Mouse (Mus musculus) midbrain, embryonic 16.5 days (tissue): Measurements from ENCODE around the gene Rilpl1. TPM values are rescaled to one million over a fixed set of nuclear protein-coding genes. Genes with fewer than 3 reads are reported as not detected.

Experiments
- ATAC-seq: fragments of 200-750 bp; cut with Nextera tagmentation; 2 replicates; pipeline ENCODE4 v1.8.0; 2017; ENCODE audit warnings: moderate TSS enrichment
- H3K27ac ChIP-seq: fragments of 300-500 bp; sonication (generic); 2 replicates; pipeline ENCODE4 v1.5.1; 2014; ENCODE audit warnings: mild to moderate bottlenecking, low read length, mixed read lengths
- H3K27me3 ChIP-seq: fragments of 300-500 bp; sonication (generic); 2 replicates; pipeline ENCODE4 v1.6.1; 2014; ENCODE audit warnings: low read depth, low read length, mixed read lengths; ENCODE audit not compliant: control insufficient read depth, insufficient read depth
- H3K36me3 ChIP-seq: fragments of 300-500 bp; sonication (generic); 2 replicates; pipeline ENCODE4 v1.6.1; 2014; ENCODE audit warnings: mild to moderate bottlenecking, low read length, moderate library complexity, mixed read lengths; ENCODE audit not compliant: control insufficient read depth, insufficient read depth
- H3K4me1 ChIP-seq: fragments of 300-500 bp; sonication (generic); 2 replicates; pipeline ENCODE4 v1.6.1; 2014; ENCODE audit warnings: mild to moderate bottlenecking, low read length, mixed read lengths; ENCODE audit not compliant: control insufficient read depth, insufficient read depth
- H3K4me2 ChIP-seq: fragments of 300-500 bp; sonication (generic); 2 replicates; pipeline ENCODE4 v1.6.1; 2014; ENCODE audit warnings: mild to moderate bottlenecking, low read length, mixed read lengths
- H3K4me3 ChIP-seq: fragments of 300-500 bp; sonication (generic); 2 replicates; pipeline ENCODE4 v1.5.1; 2014; ENCODE audit warnings: low read depth, mild to moderate bottlenecking, low read length, moderate library complexity, mixed read lengths
- H3K9ac ChIP-seq: fragments of 300-500 bp; sonication (generic); 2 replicates; pipeline ENCODE4 v1.6.1; 2014; ENCODE audit warnings: low read depth, low read length, mixed read lengths
- H3K9me3 ChIP-seq: fragments of 300-500 bp; sonication (generic); replicated peaks from 2 replicates; pipeline ENCODE4 v1.6.1; 2014; ENCODE audit warnings: mild to moderate bottlenecking, low read length, mixed read lengths; ENCODE audit not compliant: control insufficient read depth, poor library complexity, severe bottlenecking
- WGBS: fragments of 180-500 bp; shearing (Covaris S2); extraction: QIAGEN DNeasy Blood & Tissue Kit; methylation state at CpG from one replicate; pipeline ENCODE4 v1.1.7; 2014; 5-methylcytosine and 5-hydroxymethylcytosine counted together
- polyA plus RNA-seq: library from polyadenylated mRNA; unstranded; fragments of >200 nt; fragmentation: Nextera tagmentation; extraction: Ambion mirVana; gene quantifications from 2 replicates; pipeline ENCODE4 v1.2.1, GENCODE M21; 2015

Rilpl1 gene
- polyA plus RNA-seq, 1 experiment from 2014 or later, result 11.7 TPM

- no peaks in the 10 kb centered on the region for H3K9me3 ChIP-seq
- H3K4me2 ChIP-seq, result no peak overlapping the region
- no peak overlapping the region for H3K27ac ChIP-seq
- WGBS, result 93% methylated on average over 4 of the region's 4 CpGs
- no peaks in the 10 kb centered on the region for H3K27me3 ChIP-seq
- no peak for ATAC-seq
- H3K4me3 ChIP-seq, result no peak overlapping the region
- H3K4me1 ChIP-seq, result no peaks in the 10 kb centered on the region
- H3K9ac ChIP-seq, result no peak overlapping the region
- peaks cover 4% of the 10 kb centered on the region; the same call in 1 of the 2 replicates for H3K36me3 ChIP-seq
These were observed 9.6 kb downstream of the Rilpl1 start for GRCm38 (mm10) chr5:124521588-124521987.

GRCm38 (mm10) chr5:124518648-124519047 is 12.5 kb downstream of the Rilpl1 start:
- Histone ChIP-seq H3K4me3 (no peak overlapping the region), H3K36me3 (peaks cover 10% of the 10 kb centered on the region; the same call in 1 of the 2 replicates), H3K4me2 (no peak overlapping the region), H3K27ac (no peak overlapping the region), H3K9ac (no peak overlapping the region), H3K9me3 (no peaks in the 10 kb centered on the region), H3K4me1 (no peaks in the 10 kb centered on the region), H3K27me3 (no peaks in the 10 kb centered on the region)
- 48% methylated on average over 10 of the region's 10 CpGs for WGBS
- ATAC-seq, result no peak

DNA sequence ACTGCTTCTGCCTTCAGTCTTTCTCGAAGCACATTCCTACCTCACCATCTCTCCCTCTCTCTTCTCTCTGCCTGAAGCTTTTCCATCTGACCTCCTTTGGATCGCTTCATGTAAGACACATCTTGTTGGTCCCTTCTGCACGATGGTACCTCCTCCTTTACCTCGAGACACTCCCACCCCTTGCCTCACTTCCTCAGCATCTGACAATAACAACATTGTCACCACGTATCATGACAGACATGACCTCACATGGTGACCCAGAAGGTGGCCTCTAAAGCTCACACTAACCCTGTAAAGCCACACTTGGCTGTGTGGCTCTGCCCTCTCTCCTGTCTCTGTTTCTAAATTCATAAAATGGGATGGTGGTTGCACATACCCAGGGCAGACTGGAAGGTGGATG is 15.4 kb downstream of the Rilpl1 start:
- peaks cover 7% of the 10 kb centered on the region; the same call in 1 of the 2 replicates for H3K36me3 ChIP-seq
- no peaks in the 10 kb centered on the region for H3K9me3 ChIP-seq
- no peaks in the 10 kb centered on the region for H3K27me3 ChIP-seq
- ATAC-seq, result no peak
- H3K9ac ChIP-seq, result no peak overlapping the region
- H3K4me2 ChIP-seq, result no peak overlapping the region
- H3K4me3 ChIP-seq, result no peak overlapping the region
- no peaks in the 10 kb centered on the region for H3K4me1 ChIP-seq
- no peak overlapping the region for H3K27ac ChIP-seq
- WGBS, result 86% methylated on average over 5 of the region's 5 CpGs

DNA sequence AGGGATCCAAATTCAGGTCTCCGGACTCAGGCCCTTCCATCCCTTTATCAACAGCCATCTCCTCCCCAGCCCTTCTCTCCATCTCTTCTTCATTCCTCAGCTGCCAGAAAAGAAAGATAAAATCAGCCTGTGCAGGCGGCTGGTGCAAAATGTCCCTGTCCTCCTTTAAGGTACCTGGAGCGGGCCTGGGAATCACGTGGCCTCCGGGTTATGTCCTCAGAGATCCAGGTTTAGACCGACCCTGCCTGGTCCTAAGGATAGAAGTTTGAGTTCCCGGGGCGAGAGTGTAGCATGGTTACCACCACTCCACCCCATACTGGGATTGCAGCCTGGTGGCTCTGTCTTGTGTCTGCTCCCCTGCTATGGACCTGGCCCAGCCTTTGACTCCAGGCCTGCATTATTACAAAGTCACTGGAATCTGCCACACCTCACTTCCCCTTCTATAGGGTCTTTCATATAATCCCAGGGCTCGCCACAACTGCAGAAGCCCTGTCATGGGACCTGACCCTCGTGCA is 20.6 kb downstream of the Rilpl1 start:
- Histone ChIP-seq H3K4me1 (no peaks in the 10 kb centered on the region), H3K4me3 (no peak overlapping the region), H3K9me3 (no peaks in the 10 kb centered on the region), H3K9ac (no peak overlapping the region), H3K4me2 (no peak overlapping the region), H3K27me3 (no peaks in the 10 kb centered on the region), H3K36me3 (peaks cover 8% of the 10 kb centered on the region), H3K27ac (no peak overlapping the region)
- no peak for ATAC-seq
- 91% methylated on average over 10 of the region's 10 CpGs for WGBS

DNA sequence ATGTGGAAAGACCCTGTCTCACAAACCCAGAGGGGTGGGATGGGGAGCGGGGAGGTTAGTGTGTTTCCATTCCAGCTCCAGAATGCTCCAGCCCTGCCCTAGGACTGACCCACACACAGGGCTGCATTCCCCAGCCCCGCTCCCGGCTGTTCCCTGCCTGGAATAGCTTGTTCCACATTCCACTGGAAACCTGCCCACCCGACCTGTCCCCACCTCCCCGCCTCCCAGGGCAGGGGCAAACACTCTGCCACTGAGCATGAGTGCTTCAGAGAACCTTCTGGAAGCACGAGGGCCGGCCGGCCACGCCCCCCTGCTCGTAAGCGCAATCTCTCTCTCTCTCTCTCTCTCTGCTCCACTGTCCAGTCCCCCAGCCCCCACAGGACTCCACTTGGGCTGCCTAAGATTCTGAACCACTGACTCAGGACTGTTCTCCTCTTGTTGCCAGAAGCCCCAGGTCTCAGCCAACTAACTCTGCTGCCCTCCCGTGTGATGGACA is 21.4 kb downstream of the Rilpl1 start:
- WGBS, result 79% methylated on average over 12 of the region's 12 CpGs
- no peaks in the 10 kb centered on the region for H3K4me1 ChIP-seq
- no peak for ATAC-seq

DNA sequence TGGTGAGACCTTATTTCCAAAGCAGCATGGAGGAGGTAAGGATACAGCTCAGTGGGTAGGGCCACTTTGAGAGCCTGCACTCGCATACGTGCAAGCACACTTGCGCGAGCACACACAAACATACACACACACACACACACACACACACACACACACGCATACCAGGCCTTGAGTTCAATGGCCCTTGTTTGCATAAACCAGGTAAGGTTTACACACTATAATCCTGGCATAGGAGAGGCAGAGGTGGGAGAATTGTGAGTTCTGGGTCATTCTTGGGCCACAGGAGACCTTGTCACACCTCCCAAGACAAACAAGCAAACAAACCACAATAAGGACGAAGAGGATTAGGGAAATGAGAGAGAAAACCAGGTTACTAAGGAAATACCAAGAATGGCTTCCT is 22.0 kb downstream of the Rilpl1 start:
- no peak overlapping the region for H3K9ac ChIP-seq
- no peaks in the 10 kb centered on the region for H3K9me3 ChIP-seq
- no peak overlapping the region for H3K27ac ChIP-seq
- no peak for ATAC-seq
- no peaks in the 10 kb centered on the region for H3K4me1 ChIP-seq
- no peaks in the 10 kb centered on the region for H3K27me3 ChIP-seq
- H3K36me3 ChIP-seq, result peaks cover 5% of the 10 kb centered on the region
- 95% methylated on average over 6 of the region's 6 CpGs for WGBS
- H3K4me3 ChIP-seq, result no peak overlapping the region
- H3K4me2 ChIP-seq, result no peak overlapping the region

More for the DNA sequence above, 21.4 kb downstream of the Rilpl1 start:
- Histone ChIP-seq H3K36me3 (peaks cover 8% of the 10 kb centered on the region), H3K27me3 (no peaks in the 10 kb centered on the region), H3K9ac (no peak overlapping the region), H3K4me3 (no peak overlapping the region), H3K9me3 (no peaks in the 10 kb centered on the region), H3K4me2 (no peak overlapping the region), H3K27ac (no peak overlapping the region)

- ATAC-seq, result no peak
- H3K36me3 ChIP-seq, result peaks cover 7% of the 10 kb centered on the region; the same call in 1 of the 2 replicates
- no peak overlapping the region for H3K4me3 ChIP-seq
- no peaks in the 10 kb centered on the region for H3K27me3 ChIP-seq
- no peaks in the 10 kb centered on the region for H3K9me3 ChIP-seq
- WGBS, result 86% methylated on average over 10 of the region's 10 CpGs
- no peak overlapping the region for H3K4me2 ChIP-seq
- H3K27ac ChIP-seq, result no peak overlapping the region
- H3K4me1 ChIP-seq, result no peaks in the 10 kb centered on the region
- H3K9ac ChIP-seq, result no peak overlapping the region
These were observed 24.3 kb downstream of the Rilpl1 start for GRCm38 (mm10) chr5:124506731-124507359.

- Histone ChIP-seq H3K4me2 (no peak overlapping the region), H3K4me3 (no peak overlapping the region), H3K9me3 (no peaks in the 10 kb centered on the region), H3K4me1 (no peaks in the 10 kb centered on the region), H3K9ac (no peak overlapping the region), H3K27ac (no peak overlapping the region), H3K27me3 (no peaks in the 10 kb centered on the region), H3K36me3 (peaks cover 7% of the 10 kb centered on the region; the same call in 1 of the 2 replicates)
- WGBS, result 96% methylated on average over 4 of the region's 4 CpGs
- no peak for ATAC-seq
These were observed 26.0 kb downstream of the Rilpl1 start for GRCm38 (mm10) chr5:124505235-124505634.

- no peak for ATAC-seq
- H3K4me1 ChIP-seq, result no peaks in the 10 kb centered on the region
- H3K4me3 ChIP-seq, result no peak overlapping the region
- 64% methylated on average over 14 of the region's 14 CpGs for WGBS
- H3K36me3 ChIP-seq, result peaks cover 7% of the 10 kb centered on the region; the same call in 1 of the 2 replicates
- H3K9ac ChIP-seq, result no peak overlapping the region
- H3K27me3 ChIP-seq, result no peaks in the 10 kb centered on the region
- no peak overlapping the region for H3K27ac ChIP-seq
- no peak overlapping the region for H3K4me2 ChIP-seq
- H3K9me3 ChIP-seq, result no peaks in the 10 kb centered on the region
These were observed 27.4 kb downstream of the Rilpl1 start for GRCm38 (mm10) chr5:124503742-124504141.
